Mouse (Mus musculus) cerebellum, adult (tissue): ENCODE measurements around the gene Ctnnd1.
A peak's percentile ranks its signal among the peaks of the same experiment; 100 is the strongest.

Source experiments
- ATAC-seq: cut with Nextera tagmentation; 2 replicates; pipeline ENCODE4 v1.9.2; 2017; ENCODE audit warnings: mild to moderate bottlenecking, moderate library complexity, mixed read lengths; ENCODE audit not compliant: insufficient number of reproducible peaks, low FRiP score, low TSS enrichment

Gene Ctnnd1

GRCm38 (mm10) chr2:84648369-84648768, 2.2 kb downstream of the Ctnnd1 start:
- ATAC-seq, result no peak

GRCm38 (mm10) chr2:84647051-84647568, 3.5 kb downstream of the Ctnnd1 start:
- no peak for ATAC-seq

- ATAC-seq, result no peak
Observed at GRCm38 (mm10) chr2:84646138-84646537, 4.4 kb downstream of the Ctnnd1 start.

GRCm38 (mm10) chr2:84640833-84641232, 9.7 kb downstream of the Ctnnd1 start:
- ATAC-seq, result no peak

GRCm38 (mm10) chr2:84638428-84639220, 11.9 kb downstream of the Ctnnd1 start:
- no peak for ATAC-seq

GRCm38 (mm10) chr2:84637452-84638165, 13.0 kb downstream of the Ctnnd1 start:
- no peak for ATAC-seq

- ATAC-seq, result no peak
Observed at GRCm38 (mm10) chr2:84636231-84636741, 14.3 kb downstream of the Ctnnd1 start.

GRCm38 (mm10) chr2:84635611-84636010, 15.0 kb downstream of the Ctnnd1 start:
- peak; percentile 76 for ATAC-seq

- 0 out of 2 replicates have a peak, but pooled peaks have one; percentile 38 for ATAC-seq
Observed at GRCm38 (mm10) chr2:84634934-84635482, 15.6 kb downstream of the Ctnnd1 start.

- ATAC-seq, result no peak
Observed at GRCm38 (mm10) chr2:84634006-84634405, 16.6 kb downstream of the Ctnnd1 start.

GRCm38 (mm10) chr2:84632999-84633398, 17.6 kb downstream of the Ctnnd1 start:
- ATAC-seq, result no peak

GRCm38 (mm10) chr2:84632001-84632400, 18.6 kb downstream of the Ctnnd1 start:
- no peak for ATAC-seq

GRCm38 (mm10) chr2:84627036-84627435, 23.5 kb downstream of the Ctnnd1 start:
- ATAC-seq, result no peak

GRCm38 (mm10) chr2:84626366-84626975, 24.1 kb downstream of the Ctnnd1 start:
- ATAC-seq, result no peak

GRCm38 (mm10) chr2:84624201-84624600, 26.4 kb downstream of the Ctnnd1 start:
- ATAC-seq, result no peak

GRCm38 (mm10) chr2:84623428-84624119, 27.0 kb downstream of the Ctnnd1 start:
- ATAC-seq, result no peak

GRCm38 (mm10) chr2:84622668-84623067, 27.9 kb downstream of the Ctnnd1 start:
- no peak for ATAC-seq

GRCm38 (mm10) chr2:84619646-84620340, 30.8 kb downstream of the Ctnnd1 start:
- no peak for ATAC-seq

- no peak for ATAC-seq
Observed at GRCm38 (mm10) chr2:84618914-84619313, 31.7 kb downstream of the Ctnnd1 start.
